Mouse (Mus musculus) cerebellum, postnatal 25 days (tissue): Measurements from ENCODE around the gene Gorab.
A peak's percentile ranks its signal among the peaks of the same experiment; 100 is the strongest.

Source experiments
- DNase-seq, 2 experiments: peaks; one replicate each; pipeline ENCODE4 v3.0.0; 2021; ENCODE audit warnings: mixed read lengths in 2 of 2

Gorab gene

DNA sequence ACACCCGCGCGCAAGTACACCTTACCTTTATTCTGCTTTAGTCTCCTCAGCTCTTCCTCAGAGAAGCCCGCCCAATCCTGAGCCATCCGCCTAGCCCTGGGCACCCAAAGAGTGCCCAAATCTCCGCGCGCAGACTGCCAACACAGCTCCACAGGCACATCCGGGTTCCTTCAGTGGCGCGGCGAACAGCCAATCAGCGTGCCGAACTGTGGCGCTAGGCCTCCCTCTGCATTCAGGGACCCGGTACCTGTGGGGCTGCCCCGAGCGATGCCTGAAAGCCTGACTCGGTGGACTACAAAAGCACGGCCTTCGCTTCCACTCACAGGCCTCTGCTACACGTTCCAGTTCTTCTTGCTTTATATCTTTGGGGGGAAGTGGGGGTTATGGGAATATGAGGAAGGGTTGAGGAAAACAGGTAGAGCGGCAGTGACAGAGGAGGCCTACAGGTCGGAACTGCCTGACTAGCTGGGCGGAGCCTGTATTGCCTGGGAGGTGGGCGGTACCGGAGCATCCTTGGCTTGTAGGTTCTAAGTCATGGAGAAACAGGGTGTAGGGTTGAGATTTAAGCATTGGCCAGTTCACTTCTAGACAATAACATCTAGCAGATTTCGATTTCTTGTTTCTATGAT lies at the start of gene Gorab:
Gorab (minus strand) TSS at position 172 of the 629 bp plus-strand sequence.
- peak; percentile 98 to 99 for DNase-seq

DNA sequence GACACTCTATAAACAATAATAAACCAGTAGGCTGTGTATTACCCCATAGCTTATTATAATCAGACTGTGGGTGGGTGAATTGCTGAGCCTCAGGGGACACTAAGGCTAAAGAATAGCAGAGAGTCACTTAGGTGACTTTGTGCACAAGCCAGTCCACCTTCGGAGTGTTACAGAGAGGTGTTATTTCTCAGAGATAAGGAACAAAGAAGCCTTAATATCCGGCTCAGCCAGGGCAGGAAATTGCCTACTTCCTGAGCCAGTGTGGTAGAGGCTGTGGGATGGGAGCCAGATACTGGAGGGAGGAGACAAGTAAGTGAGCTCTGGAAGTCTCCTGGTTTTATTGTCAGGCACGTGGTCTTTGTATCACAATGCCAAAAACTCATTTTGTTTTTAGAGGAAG lies 40.4 kb upstream of the Gorab start:
- no peak for DNase-seq

DNA sequence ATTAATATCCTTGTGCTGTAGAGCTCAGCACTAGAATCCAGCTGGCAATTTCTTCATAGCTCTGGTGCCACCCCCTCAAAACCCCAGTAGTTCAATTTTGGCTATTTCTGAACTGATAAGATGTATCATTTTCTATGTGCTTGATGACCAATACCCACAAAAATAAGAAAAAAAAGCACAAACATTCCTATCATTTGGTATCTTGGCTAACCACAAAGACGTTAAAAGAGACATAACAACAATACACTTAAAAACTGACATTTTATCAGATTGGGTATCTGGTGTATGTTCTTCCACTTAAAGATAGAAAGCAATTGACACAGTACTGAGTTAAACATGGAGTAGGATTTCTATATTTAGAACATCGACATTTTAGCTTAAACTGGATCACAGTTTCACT lies 35.5 kb upstream of the Gorab start:
- DNase-seq: no peak

DNA sequence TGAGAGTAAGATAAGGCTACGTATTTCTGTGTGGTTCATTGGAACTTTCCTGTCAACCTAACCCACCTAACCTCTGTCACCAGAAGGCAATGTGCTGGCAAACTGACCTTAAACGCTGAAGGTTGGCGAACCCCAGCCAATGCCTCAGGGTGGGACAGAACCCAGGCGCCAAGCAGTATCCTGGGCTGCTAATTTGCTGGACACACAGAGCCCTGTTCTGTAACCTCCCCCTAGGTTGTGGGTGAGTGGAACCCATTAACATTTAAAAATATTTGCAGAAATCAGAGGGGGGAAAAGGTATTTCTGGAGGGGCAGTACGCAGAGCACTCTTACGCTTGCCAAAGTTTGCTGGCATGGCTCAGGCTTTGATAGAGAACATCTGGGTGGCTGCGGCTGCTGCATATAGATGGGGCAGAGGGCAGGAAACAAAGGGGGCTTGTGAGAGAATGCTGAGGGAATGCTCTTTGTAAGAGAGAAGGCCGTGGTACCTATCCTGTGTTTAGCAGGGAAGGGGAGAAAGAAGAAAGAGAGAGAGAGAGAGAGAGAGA lies 20.1 kb upstream of the Gorab start:
- DNase-seq: no peak

DNA sequence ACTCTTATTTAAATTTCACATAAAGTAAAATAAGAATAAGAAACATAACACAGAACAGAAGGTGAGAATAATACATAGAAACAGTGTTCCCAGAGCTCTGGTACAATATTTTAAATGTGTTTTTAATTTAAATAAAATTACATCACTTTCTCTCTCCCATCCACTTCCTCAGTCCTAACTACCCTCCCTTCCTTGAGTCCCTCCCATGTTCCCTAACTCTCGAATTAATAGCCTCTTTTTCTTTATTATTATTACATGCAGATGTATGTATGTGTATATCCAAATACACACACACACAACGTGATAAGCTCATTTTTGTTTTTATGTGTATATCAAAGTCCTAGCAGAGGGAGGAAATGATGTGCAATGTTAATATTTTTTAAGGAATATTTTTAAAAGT lies 13.7 kb upstream of the Gorab start:
- DNase-seq: no peak

DNA sequence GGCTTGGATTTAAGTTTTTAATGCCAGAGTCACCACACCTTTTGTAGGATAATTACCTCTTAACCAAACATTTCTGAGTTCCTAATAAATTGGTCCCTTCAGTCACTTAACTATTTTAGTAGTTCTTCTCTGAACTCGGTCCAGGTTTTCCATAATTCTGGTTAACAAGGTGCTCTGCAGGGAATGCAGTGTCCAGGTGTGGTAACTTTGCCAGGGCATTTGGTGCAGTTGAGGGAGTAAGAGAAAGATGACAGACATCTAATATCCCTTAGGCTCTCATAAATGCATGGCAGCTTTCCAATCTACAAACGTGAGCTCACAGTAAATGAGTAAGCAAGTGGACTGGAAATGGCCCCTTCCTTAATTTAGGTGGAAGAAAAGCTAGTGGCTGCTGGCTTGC lies 10.7 kb upstream of the Gorab start:
- no peak for DNase-seq

DNA sequence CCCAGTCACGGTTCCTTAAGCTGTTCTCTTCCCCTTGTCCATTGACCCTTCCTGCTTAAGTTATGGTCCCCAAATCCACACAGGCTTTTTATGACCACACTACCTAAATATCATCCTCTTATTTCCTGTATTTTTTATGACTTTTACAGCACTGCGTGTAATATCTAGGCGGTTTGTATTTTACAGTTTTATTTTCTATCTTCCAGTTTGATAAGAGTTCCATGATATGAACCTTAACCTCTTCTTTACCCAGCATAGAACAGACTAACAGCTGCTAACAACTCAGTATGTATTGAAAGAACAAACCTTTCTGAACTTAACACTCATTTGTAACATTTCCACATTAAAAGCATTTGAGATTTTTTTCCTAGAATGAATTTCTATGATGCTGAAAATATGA lies 2.7 kb upstream of the Gorab start:
- no peak for DNase-seq

DNA sequence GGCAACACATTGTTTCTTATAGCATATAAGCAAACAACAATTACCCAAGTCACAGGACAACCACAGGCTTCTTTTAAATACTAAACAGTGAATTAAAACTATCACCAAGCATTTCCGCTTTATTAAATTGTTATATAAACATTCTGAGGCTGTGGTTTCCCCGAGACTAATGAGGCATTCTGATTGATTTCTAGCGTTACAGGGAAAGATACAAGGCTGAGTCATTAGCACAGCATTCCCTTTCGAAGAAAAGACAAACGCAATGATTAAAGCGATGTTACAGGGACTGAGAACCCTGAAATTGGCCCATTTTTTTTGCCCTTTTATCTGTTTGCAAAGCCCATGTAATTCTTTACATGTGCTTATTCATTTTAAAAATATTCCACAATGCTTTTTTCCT lies 12.1 kb downstream of the Gorab start:
- DNase-seq: no peak

DNA sequence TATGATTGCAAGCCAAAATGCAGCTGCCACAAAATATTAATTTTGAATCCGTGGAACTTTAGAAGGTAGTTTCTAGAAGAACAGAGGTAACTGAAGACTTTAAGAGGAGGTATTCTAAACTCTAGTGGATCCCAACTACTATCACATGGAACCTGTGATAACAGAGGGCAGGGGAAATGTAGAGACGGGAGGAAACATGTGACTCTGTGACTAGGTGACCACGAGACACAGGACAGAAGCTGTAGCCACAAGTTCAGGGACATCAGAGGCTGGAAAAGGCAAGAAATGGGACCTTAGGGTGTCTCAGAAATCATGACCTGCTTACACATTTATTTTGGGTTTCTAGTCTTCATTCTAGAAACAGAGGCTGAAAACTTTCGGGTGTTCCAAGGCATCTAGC lies 13.4 kb downstream of the Gorab start:
- DNase-seq: no peak

DNA sequence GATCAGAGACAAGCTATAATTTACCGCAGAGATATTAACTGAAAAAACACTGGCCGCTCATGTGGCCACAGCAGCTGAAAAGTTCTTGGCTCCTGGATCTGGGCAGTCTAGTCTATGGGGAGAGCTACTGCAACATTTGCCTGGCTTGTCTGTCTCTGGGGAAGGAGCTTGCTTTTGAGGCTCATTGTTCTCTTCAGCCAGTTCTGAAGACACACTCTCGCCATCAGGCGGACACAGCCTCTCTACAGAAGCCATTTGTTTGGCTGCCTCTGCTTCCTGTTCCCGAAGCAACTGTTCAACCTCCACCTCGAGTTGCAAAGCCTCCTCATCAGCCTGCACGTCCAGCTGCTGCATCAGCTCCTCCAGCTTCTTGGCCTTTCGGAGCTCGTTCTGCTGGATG lies 17.3 kb downstream of the Gorab start:
- no peak for DNase-seq

DNA sequence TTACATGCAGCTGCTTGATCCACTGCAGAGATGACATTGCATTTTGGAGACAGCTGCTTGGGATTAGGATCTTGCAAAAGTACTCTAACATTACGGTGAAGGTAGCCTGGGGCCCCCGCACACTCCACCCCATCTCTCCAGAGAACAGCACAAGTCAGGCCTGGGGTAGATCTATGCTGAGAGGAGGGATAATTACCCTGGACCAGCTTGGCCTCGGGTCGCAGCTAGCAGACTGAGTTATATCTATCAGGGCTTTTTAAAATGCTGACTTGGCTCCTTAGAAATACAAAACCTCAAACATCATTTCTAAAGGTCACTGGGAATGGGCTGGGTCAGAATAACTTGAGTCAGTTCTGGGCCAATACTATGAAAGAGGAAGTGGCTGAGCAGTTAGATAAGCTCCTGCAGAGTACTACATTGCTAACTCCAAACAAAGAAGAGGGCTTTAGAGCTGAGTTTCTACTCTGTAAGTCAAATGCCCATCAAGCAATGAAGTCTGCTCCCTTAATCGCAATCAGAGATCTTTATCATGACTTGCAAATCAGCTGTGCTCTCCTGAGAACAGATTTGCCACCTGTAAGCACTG lies 19.9 kb downstream of the Gorab start:
- no peak for DNase-seq

DNA sequence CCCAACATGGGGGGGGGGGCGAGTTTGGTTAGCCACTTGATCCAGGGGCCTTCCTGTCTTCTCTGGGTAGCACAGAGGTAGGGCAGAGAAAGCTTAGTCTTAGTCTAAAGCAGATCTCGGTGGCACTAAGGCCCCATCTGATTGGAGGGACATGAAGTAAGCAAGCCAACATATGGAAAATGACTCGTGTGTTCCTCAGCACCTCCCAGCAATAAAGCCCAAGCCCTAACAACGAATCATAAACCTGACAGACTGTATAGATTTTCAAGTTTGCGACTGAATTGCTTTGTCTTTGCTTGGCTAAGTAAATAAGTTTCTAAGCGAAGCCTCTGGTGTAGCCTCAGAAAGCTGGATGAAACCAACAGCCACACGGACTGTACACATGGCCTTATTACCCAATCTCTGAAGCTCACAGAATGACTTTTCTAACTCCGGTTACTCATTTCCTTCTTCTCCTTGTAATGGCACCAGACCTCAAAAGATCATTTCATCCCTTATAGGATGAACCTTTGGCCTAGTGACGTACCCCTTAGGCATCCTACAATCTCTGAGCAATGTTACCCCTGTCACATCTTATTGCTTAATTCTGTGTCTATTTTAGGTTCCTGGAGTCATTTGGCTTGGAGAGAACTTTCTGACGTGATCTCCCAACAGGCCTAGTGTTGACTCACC lies 21.3 kb downstream of the Gorab start:
- no peak for DNase-seq

DNA sequence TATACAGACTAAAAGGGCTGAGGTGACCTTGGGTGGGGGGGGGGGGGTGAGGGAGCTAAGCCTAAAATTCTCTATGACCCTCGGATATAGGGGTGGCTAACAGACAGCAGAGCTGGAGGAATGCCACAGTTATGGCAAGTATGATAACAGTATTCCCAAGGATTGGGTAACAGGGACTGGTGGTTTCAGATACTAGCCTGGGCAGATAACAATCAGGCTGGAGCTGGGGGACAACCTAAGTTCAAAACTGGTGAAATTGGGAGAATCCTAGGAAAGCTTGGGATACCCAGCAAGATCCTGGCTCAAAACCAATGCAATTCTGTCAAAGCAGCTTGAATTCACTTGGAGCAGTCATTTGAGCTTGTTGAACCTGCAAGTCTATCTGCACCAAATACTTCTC lies 22.9 kb downstream of the Gorab start:
- DNase-seq: no peak

DNA sequence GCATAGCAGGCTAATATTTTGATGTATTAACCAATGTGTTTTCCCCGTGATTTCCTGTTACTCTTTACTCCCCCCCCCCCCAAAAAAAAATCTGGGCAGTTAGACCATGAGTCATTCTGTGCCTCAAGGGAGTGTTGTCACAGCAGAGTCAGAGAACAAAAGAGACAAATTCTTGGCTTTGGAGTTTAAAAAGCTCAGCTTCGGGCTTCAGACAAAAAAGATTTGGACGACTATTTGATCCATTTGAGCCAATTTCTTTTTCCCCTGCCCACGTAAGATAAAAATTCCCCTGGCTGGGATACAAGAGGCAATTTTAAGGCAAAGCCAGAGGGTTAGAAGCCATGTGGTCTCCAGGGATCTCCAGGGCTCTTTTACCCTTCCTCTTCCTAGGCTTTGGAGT lies 23.4 kb downstream of the Gorab start:
- DNase-seq: no peak

DNA sequence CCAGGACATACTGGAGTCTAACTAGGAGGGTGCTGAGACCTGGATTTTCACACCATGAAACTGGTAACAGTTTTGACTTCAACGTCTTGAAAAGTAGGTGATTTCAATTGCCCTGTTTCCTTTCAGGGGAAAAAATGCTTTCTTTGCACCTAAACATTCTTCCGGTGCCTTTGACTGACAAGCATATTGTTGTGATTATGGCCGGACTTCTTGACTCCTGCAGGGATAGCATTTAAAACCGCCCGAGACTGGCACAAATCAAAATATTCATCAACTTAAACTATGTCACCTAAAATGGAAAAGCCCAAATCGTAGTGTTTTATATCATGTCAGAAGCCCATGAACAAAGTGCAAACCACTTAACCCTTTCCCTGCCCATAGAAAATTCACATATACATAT lies 25.5 kb downstream of the Gorab start:
- DNase-seq: no peak

DNA sequence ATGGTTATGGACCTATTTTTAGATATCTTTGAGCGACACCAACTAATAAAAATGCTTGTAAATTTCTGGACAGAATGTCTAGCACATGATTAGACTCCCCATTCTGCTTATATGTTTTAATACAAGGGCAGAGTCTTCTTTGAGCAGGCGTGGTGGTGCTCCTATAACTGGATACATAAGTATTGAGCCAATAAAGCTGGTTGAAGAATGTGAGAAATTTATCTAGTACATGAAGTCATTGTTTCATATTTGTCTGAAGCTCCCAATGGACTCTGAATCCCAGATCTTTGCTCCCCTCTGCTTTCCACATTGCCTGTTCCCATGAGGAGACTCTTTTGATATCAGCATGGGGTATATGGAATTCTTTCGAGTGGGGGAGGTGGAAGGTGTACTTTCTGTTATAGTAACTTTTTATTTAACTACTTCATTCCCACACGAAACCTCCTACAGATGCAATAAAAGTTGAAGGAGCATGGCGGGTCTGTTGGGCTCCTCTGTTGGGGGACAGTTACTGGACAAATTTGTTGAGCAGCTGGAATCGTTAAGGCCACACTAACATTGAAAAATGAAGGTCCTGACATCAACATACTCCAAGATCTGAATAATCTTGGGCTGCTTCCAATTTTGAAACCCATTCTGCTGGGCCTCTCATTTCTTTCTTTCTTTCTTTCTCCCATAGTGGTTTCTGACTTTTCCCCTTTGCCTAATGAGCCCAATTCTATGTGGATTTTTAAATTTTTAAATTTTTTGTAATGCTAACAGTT lies 26.5 kb downstream of the Gorab start:
- no peak for DNase-seq

DNA sequence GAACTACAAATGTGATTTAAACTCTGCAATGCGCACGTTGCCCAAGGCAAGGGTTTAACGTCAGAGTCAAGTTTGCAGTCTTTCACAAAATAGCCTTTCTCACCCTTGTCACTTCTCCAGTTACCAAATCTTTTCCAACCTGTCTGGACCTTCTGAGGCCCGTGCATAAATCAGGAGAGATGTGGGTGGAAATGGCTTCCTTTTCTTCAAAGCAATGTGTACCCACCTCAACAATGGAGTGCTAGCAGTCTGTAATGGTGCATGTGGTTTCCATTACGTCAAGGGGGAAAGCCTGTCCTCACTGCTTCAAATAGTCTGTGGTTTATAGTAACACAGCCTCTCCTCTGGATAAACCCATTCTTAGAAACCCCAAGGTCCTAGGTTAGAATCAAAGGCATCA lies 29.0 kb downstream of the Gorab start:
- no peak for DNase-seq

DNA sequence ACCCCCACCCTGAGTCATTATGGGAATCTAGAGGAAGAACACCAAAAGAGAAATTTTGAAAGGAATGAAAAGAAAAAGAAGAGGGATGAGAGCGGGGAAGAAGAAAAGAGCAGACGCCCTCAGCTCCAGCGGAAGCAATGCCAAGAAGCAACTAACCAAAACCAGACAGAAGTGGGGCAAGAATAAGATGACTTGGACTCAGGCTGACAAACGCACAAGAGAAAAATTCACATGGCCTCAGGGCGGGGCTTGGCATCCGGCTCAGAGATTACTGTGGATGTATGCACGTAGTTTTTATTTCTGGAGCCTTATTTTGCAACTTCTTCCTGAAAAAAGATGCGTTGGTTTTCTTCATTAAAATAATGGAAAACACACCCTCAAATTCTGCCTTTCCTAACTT lies 41.3 kb downstream of the Gorab start:
- no peak for DNase-seq

DNA sequence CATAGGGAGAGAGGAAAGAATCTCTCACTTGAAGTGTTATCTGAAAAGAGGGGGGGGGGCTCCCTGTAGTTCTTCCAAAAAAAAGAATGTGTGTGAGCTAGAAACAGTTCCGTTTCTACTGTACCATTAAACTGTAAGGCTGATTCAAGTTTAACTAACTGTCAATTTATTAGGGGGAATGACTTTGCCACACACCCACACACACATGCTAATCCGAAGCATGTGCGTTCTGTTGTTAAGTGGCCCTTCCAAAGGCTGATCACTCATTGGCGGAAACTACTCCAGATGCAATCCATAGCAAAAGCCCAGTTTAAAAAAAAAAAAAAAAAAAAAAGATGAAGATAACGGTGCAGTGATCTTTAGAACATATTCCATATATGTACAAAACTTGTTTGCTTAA lies 42.1 kb downstream of the Gorab start:
- no peak for DNase-seq

DNA sequence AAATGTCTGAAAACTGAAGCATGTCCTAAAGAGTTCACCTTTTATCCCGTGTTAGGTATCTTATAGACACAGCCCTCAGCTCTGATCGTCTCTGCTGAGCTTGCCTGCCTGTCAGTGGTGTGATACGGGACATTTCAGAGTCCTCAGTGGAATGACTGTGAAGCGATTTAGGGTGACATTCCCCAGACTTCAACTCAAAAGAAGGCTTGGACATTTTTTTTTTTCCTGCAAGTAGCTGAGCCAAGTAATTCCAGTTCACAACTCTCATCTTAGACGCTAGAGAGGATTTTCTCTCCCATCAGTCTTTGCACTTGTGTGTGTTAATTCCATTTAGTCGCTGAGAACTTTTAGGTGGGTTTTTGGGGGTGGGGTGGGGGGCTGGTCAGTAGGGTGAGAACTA lies 42.7 kb downstream of the Gorab start:
- no peak for DNase-seq

DNA sequence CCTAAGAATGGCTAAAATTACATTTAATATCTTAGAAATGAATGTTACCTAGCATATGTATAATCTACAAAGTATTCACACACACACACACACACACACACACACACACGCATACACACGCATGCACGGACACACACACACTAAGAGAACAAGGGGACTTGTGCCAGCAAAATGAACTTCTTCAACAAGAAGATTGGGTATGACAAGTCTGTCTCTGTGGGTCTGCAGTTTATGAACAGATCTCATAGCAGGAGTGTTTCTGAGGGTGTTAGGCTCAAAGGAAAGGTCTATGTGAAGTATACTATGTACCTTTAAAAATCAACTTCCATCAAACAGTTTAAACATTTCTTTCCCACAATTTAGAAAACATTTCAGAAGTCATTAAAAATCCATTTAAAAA lies 43.9 kb downstream of the Gorab start:
- DNase-seq: no peak

DNA sequence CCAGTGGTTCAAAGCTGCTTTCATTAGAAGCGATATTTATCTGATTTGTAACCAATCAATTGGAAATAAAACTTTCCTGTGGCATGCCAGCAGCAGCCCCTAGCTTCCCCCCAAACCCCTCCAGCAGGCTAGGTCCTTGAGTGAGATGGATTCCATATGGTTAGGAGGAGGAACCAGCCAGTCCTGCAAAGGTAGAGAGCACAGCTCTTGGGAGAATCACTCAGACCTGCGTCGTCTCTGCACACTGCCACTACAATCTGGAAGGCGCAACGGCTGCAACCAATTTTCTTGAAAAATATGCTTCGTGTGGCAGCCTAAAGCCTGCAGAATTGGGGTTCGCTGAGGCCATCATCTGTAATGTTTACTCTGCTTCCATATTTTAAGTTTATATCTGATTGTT lies 45.3 kb downstream of the Gorab start:
- no peak for DNase-seq

DNA sequence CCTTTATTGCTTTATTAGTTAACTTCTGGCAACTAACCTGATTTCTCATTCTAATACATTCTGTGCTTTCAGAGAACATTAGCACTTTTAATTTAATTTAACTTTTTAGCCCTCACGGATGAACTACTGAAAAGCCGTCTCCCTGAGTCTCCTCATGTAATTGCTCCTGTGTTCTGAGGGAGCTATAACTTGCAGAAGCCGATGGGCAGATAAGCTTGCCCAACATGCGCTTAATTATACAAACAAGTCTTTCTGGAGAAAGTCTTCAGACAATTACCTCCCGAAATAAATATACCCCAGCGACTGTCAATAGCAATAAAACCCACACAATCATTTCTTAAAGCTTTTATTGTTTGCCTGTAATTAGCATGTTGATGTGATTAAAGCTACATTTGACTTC lies 45.7 kb downstream of the Gorab start:
- DNase-seq: no peak

DNA sequence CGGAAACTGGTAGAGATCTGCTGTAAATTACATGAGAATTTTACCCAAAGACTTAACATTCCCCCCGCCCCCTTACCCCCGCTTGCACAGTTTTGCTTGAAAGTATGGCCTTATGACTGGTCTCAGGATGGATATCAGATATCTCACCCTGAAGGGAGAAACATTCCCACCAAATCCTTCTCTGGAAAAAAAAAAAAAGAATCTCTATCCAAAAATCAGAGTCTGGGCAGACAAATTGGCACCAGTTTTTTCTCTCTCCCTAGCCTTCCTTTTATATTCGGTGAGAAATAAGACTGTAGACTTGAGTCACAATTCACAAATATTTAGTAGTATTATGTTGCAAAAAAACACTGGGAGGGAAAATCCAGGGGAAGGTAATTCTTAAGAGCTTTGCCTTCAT lies 47.3 kb downstream of the Gorab start:
- no peak for DNase-seq
